Mouse (Mus musculus) retina, postnatal 1 day (tissue): ENCODE data around the gene Kazn.

ENCODE experiments used
- DNase-seq: peaks from one replicate; pipeline ENCODE4 v3.0.0-alpha.2; 2012

Kazn gene

DNA sequence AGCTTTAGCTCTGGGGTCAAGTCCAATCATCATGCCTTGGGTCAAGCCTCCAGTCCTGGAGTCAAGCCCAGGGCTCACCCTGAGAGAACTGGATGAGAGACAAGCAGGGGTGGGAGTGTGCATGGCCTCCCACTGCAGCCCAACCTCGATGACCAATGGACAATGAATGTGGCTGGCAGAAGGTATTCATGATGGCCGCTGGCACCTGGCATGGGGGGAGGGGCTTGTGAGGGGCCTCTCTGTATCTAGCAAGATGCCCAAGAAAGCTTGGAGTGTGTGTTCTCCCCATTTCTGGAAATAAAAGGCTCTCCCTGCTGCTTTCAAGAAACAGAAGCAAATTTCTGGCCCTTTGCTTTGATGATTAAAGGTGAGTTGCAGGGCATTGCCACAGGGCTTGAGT is 50.7 kb downstream of the Kazn start:
- DNase-seq: no peak

DNA sequence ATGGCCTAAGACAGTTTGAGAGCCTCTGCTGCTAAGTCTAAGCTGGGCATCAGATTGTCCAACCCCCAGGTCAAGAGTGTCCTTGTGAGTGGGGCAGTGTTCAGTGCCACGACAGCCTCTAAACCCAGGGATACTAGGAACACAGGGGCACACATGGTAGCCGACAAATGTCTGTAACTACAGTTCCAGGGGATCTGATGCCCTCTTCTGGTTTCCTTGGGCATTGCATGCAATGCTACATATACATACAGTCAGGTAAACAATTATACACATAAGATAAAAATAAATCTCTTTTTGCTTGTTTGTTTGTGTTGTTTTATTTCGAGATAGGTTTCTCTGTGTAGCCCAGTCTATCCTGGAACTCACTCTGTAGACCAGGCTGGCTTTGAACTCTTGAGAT is 53.0 kb downstream of the Kazn start:
- no peak for DNase-seq

DNA sequence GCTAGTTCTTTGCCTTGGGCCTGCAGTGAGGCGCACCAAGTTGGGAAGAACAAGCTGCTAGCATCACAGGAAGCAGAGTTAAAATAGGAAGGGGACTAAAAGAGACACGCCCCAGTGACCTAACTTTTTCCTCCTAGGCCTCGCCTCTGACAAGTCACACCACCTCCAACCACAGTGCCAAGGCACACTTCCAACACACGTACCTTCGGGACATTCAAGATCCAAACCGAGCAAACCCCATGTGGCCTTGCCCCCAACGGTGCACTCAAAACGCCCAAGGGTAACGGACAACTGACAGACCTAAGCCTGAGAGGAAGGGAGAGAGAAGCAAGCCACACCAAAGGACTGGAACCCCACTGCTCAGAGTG is 53.7 kb downstream of the Kazn start:
- no peak for DNase-seq

DNA sequence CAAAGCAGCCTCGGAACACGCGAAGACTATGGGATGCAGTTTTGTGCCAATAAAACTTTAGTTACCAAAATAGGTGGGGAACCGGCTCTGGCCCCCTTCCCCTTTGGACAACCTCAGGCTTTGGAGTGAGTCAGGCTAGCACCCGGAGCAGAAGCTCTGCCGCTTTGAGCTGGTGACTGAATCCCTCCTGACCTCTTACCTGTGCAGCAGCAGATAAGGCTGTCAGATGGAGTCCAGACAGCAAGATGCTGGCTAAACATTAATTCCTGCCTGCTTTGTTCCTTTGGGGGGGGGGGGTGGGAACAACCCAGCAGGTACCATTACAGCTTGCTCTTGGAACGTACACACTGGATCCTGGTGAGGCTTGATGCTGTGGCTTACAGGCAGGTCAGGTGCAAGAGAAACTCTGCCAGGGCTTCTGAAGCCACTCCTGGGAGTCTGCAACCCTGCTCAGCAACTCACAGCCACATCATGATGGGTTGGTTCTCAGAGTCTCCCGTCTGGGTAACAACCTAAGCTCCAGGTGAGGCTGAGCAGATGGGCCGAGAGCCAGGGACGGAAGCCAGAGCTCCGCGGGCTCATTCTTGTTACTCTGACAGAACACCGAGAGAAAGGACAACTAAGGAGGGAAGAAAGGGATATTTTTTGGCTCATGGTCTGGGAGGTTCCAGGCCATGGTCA is 54.2 kb downstream of the Kazn start:
- DNase-seq: no peak

DNA sequence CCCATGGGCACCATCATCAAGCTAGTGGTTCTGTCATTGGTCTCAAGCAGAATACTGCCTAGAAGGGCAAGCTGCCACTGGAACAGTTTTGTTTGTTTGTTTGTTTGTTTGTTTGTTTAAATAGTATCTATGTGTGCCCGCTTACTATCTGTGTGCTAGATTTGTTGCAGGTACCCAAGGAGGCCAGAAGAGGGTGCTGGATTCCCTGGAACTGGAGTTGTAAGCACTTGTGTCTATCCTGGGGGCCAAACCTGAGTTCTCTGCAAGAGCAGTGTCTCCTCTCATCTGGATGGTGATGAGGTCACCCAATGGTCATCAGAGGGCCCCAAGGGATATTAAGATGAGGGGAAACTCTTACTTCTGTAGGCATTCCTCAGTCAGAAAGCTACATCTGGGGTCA is 55.6 kb downstream of the Kazn start:
- no peak for DNase-seq

DNA sequence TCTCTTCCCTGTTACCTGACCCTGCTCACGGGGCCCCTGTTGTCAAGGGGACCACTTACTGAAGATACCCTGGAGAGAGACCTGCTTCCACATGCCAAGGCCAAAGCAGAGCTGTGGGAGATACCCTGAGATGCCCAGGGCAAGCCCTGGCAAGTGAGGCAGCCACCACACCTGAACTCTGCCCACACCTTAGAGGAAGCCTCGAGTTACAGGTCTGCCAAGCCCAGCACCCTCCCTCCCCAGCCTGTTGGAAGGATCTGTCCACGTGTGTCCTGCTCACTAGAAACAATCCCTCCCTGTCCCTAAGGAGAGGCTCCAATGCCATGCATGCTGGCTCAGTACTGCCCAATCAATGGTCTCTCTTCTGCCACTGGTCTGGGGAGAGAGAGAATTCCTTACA is 56.2 kb downstream of the Kazn start:
- no peak for DNase-seq

DNA sequence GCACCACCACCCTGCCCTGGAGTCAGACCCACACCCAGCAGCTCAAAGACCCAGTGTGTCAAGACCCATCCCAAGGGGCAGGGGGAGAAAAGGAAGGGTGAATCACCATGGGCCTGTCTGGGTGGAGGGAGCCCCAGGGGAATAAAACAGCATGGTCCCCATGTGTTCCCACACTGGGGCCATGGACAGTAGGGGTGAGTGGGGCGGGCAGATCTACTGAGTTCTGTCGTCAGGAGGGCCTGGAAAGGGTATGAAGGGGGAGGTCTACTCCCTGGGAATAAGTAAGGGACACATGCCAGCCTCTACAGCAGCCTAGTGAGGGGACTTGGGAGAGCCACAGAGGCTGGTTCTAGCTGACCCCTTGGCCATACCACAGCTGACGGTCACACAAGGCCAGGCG is 57.6 kb downstream of the Kazn start:
- DNase-seq: no peak

DNA sequence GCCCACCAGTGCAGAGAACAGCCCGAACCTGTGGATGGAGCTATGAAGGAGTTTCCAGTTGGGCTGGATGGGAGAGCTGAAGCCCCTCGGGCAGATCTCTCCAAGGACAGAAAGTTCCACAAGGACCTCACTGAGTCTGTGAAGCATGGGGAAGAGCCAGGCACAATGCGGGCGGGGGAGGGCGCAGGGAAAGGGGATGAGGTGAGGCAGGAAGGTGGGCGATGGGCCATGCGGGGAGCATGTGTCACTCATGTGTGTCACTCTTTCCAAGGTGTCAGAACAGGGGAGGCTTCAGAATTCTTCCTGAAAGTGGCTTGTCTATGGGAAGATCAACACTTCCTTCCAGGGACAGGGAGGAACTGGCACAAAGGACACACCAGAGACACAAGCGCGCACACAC is 58.3 kb downstream of the Kazn start:
- DNase-seq: no peak

DNA sequence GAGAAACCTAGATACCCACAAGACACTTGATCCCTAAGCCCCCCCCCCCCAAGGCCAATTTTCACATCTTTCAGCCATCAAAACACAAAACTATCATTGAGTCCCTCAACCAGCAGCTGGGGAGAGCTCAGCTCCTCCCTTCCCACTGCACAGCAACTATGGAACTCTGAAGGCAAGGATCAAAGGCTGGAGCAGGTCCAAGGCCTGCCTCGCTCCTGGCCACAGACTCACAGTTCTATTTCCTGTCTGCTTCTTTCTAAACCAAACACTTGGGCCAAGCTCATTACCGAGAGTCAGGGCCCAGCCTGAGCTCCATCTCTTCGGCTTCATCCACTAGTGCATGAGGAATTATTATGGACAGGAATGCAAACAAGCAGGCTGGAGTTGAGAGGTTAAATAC is 58.9 kb downstream of the Kazn start:
- DNase-seq: peak; percentile 75

DNA sequence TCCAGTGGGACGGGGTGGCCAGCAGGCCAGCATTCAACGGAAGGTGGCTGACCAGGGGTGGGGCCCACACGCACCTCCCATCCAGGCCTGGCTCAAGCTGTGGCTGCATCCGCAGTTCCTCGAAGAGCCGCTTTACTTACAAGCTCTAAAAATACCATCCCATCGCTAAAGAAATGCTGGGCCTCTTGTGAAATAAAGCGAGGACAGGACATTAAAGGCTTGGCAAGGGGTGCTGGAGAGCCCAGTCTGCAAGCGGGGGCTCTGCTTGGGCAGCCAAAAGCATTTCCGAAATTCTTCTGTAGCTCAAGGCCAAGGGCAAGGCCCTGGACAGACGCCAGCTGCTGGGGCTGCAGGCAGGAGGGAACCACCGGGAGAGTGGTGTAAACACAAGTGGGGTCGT is 59.7 kb downstream of the Kazn start:
- no peak for DNase-seq

DNA sequence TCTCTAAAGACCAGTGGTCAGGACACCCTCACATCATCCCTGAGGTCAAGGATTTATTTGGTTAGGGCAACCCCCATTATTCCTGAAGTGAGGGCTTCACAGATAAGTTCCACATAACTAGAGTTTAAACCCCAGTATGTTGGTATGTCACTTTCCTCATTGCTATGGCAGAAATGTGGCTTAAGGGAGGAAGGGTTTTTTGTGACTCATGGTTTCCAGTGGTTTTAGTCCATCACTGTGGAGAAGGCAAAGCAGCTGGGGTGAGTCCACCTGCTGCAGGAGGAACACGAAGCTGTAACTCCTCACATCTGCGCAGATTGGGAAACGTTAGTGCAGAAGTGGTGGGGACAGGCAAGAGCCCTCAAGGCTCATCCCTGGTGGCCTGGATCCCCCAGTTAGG is 62.5 kb downstream of the Kazn start:
- DNase-seq: no peak

DNA sequence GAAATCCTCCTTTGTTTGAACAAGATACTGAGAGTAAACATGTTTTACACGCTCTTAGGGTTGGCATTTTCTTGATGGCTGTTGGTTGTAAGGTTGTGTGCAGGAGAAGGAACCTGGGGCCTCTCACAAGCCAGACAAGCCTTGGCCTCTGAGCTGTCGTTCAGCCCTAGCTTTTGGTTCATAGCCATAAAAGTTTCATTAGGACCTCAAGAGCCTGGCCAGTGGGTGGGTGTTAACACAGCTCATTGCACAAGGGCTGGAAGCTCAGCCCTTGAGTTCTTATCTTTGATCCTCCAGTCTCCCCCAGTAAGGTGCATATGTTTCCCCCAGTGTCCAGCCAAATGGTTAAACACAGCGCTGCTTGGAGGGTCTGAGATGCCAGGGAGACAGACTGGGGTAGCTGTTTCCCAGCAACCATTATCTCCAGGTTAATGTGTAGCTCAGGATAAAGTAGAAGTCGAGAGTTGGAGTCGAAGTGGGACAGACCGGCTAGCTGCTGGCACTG is 65.2 kb downstream of the Kazn start:
- DNase-seq: no peak

DNA sequence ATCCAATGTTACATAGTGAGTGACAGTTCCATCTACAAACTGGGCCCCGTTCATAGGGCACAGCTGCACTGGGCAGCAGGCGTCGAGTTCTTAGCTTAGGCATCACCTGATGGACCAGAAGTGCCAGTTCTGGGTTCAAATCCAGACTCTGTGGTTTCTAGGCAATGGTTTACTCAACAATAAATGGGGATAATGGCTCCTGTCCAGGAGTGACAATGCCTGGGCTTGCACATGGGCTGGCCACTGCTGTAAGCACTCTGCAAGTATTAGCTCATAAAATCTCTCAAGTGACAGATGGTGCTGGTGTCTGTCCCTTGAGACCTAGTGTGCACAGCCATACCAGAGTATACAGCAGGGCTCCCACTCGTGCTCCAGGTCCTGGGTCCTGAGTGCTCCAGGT is 66.3 kb downstream of the Kazn start:
- DNase-seq: no peak

DNA sequence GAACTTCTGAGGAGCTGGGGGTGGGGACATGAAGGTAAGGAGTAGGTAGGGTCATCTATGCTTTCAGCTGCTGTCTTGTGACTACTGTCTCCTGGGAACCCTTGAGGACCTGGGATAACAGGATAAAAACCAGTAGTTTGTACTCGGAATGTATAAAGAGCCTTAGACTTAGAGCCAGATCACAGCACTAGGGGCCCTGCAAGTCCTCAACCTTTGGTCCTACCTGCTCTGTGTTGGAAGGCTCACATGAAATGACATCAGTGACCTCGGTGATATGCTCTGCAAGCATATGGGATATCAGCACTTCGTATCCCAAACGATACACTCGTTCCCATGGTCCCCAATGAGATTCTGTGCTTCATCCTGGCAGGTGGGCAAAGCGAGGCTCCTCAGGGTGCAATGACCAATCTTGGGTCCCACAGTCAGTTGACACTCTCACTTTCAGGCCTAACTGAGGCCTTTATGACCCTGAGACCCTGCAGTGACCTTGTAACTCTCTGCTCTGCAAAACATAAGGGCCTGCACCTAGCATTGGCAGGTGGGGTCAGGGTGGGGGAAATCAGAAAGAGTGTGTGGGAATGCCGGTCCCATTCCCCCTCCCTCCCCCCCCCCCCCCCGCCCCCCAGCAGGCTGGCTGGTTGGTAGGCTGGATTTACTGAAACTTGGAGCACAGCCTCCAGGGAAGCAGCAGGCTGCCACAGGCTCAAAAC is 67.3 kb downstream of the Kazn start:
- DNase-seq: no peak

DNA sequence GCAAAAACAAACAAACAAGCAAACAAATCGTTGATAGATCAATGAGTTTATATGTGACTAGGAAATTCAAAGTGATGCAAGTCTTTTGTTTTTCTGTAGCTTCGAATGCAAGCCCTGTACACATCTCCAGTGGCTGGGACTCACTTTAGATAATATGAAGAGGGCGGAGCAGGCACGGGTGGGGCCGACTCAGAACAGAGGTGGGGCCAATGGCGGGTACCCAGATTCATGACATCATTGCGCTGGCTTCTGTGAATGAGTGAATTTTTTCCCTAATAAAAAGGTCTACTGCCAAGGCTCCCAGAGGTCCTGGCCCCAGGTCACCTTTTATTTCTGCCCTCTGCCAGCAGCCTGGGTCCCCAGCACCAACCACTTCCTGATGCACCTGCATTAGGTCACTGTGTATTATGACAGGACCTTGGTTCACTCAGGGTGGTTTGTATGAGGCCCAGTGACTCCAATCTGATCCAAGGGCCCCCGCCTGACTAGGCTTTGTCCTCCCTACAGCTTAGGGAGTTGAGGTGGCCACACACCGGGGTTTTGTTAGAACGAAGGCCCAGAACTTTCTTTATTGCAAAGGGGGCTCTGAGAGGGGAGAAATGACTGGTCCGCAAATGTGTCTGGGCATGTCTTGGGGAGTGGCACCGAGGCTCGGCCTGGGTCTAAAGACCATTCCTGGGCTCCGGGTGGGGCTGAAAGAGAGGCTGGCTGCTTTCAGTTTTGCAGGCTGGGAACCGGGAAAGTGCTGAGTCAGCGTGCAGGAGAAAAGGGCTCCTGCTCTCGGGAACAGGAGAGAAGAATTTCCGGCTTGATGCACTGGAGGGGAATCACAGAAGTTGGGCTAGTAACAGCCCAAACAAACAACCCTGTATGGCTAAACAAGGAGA is 68.1 kb downstream of the Kazn start:
- peak; percentile 30 for DNase-seq

DNA sequence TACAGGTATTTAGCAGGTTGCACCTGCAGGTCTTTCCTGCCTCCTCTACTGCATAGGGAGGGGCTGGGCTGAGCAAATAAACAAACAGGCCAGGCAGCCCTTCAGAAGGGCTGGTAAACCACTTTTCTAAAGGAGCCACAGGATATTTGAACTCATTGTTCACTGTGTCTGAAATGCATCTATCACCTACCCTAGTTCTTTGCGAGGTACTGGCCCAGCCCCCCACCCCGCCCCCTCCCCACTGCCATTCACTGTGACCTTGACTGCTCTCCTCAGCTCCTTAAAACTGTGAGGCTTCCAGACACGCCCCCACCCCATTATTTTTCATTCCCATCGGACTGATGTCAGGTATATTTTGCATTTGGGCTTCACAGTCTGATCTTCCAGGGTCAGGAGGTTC is 69.6 kb downstream of the Kazn start:
- no peak for DNase-seq

DNA sequence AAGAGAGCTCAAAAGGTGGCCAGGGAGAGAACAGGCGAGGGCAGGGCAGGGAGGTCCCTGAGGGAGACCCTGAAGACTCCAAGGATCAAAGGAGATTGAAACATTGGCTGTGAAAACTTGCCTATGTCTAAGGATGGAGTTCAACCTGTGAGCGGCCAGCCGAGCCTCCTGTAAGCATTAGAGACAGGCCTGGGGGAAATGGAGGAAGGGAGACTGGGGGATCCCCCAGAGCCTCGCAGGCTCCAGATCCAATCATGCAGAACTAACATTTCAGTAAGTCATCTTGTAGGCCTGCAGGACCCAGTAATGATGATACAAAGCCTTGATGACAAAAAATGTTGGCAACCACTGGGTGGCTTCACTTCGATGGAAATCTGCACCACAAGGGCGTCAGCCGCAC is 70.8 kb downstream of the Kazn start:
- DNase-seq: no peak

DNA sequence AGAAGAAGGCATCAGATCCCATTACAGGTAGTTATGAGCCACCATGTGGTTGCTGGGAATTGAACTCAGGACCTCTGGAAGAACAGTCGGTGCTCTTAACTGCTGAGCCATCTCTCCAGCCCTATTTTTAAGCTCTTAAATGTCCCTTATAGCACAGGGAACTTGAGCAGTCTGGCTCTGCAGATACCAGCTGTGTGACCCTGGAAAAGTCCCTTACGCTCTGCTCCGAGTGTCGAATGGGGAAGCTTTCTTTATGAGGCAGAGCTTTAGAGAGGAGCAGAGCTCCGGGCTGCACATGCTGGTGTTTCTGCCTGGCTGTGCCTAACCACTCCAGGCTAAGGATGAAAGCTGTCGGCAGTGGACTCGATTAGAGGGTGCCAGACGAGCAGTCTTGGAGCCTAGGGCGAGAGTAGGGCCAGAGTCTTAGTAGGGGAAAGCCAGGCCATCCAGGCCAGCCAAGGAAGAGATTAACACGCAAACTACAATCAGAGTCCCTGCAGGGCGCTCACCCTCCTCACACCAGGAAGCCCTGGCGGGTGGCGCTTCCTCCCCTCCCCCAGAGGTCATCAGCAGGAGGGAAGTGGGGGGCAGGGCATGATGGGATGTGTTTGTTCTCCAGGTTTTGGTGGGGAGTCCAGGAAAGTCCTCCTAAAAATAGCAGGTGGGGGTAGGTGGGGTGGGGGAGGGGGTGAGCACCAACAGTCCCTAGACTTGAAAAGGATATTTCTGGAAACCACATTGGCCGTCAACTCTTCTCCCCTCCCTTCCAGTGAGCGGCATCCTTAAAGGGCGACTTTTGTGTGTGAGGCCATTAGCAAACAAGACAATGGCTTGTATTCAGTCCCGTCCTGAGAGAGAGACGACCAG is 73.1 kb downstream of the Kazn start:
- DNase-seq: peak; percentile 75

DNA sequence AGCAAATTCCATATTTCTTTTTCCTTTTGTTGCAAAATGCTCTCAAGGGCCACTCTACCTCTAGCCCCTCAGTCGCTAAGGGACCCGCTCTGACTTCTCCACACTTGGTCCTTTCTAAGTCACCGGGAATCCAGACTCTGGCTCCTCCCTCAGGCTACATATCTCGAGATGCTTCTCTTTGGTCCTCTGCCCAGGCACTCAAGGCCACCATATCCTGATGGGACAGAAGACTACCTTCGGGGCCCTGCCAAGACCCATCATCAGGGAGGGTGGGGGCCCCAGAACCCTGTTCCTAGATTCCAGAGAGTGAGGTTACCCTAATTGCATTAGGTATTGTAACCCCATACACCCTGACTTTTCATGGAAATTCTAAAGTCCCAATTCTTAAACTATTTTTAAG is 73.8 kb downstream of the Kazn start:
- DNase-seq: no peak

DNA sequence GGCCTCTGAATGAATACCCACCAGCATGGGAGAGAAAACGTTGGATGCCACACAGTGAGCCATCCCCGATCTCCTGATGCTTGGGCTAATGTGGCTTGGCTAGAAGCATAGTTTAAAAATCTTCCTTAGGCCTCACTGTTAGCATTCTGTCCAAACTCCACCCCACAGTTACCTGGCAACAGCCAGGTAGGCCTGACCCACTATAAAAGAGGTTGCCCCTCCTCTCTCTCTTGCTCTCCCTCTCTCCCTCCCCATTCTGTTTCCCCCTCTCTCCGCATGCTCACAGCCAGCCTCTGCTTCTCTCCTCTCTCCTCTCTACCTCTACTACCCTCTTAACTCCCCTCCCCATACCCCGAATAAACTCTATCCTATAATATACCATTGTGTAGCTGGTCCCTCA is 74.8 kb downstream of the Kazn start:
- no peak for DNase-seq

DNA sequence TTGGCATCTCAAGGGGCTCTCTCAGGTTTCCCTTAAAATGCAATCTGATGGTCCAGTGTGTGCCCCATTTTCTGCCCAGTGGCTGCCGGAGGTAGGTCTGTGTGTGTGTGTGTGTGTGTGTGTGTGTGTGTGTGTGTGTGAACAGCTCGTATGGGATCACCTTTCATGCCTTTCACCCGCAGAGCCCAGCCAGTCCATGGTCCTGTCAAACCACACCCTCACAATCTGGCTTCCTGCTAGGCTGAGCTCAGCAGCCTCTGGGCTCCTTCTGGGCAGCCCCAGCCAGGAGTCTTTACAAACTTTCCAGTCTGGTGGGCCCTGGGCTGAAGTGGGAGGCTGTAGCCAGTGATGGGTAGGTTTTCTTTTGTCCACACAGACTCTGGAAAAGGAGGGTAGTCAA is 75.3 kb downstream of the Kazn start:
- no peak for DNase-seq

DNA sequence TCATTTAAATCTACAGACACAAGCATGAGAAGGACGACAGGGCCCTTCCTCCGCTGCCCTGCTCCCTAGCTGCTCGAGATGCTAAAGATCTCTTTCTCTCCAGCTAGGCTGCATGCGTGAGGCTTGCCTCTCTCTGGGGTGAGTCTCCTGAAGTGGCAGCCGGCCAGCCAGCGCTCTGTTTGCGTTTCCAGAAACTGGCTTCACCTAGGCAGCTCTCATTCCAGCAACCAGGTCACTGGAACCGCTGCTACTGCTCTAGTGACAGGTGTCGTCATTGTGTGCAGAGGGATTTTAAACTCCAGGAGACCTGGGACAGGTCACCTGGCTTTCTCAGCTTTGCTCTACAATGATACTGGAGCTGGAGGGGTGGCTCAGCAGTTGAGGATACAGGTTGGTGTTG is 76.5 kb downstream of the Kazn start:
- DNase-seq: no peak

DNA sequence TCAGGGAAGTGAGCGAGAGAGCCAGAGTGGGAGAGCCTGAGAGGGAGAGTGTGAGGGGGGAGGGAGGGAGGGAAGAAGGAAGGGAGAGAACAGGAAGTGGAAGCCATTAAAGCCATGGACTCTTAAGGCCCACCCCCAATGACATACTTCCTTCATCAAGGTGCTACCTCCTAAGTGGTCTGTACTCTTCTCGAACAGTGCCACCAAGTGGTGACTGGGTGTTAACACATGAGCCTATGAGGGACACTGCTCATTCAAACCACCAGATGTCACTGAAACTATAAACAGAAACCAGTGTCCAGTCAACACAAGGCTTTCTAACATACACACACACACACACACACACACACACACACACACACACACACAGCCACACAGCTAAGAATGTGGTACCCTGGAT is 77.1 kb downstream of the Kazn start:
- no peak for DNase-seq
